Mouse (Mus musculus) cerebellum, adult 2 months (tissue): ENCODE measurements around the gene Klf13. TPM values are rescaled to one million over a fixed set of nuclear protein-coding genes. Genes with fewer than 3 reads are reported as not detected.

Experiments used
- DNase-seq, 2 experiments: peaks; one replicate each; pipeline ENCODE4 v3.0.0; 2021
- H3K27ac ChIP-seq: fragments of 200-500 bp; 2 replicates; pipeline ENCODE4 v1.5.1; 2012; ENCODE audit warnings: low read length, control low read depth, inconsistent platforms; ENCODE audit not compliant: insufficient read depth
- H3K27me3 ChIP-seq: fragments of 200-500 bp; 2 replicates; pipeline ENCODE4 v1.6.1; 2012; ENCODE audit warnings: inconsistent platforms, mild to moderate bottlenecking, low read length, moderate library complexity; ENCODE audit not compliant: control insufficient read depth, insufficient read depth
- H3K4me1 ChIP-seq: fragments of 200-500 bp; 2 replicates; pipeline ENCODE4 v1.6.1; 2011; ENCODE audit warnings: low read length; ENCODE audit not compliant: control insufficient read depth, insufficient read depth
- H3K4me3 ChIP-seq: fragments of 200-500 bp; replicated peaks from 2 replicates; pipeline ENCODE3; 2011; ENCODE audit warnings: mild to moderate bottlenecking, low read depth, low read length, control low read depth; ENCODE audit not compliant: insufficient read depth
- CTCF ChIP-seq: fragments of 200-500 bp; IDR thresholded peaks from 2 replicates; pipeline ENCODE4 v1.5.1; 2011; ENCODE audit warnings: low read depth, mild to moderate bottlenecking, control low read depth, low read length, moderate library complexity, borderline replicate concordance; ENCODE audit not compliant: insufficient read depth
- POLR2A ChIP-seq: fragments of 200-500 bp; IDR thresholded peaks from 2 replicates; pipeline ENCODE4 v1.6.1; 2011; ENCODE audit warnings: low read length, control low read depth, borderline replicate concordance; ENCODE audit not compliant: insufficient read depth
- WGBS: fragments of 180-500 bp; shearing (Covaris S2); methylation state at CpG from one replicate; pipeline ENCODE4 v1.1.7; 2018; 5-methylcytosine and 5-hydroxymethylcytosine counted together
- polyA plus RNA-seq: library from polyadenylated mRNA; depleted of rRNA; stranded (reverse); fragments of >200 nt; gene quantifications from 2 replicates; pipeline ENCODE4 v1.2.3, GENCODE M21; 2012

Klf13 gene
- polyA plus RNA-seq, 1 experiment, result 60.8 TPM

GRCm38 (mm10) chr7:63908496-63909285 lies 30.0 kb downstream of the Klf13 start:
- no peak for TF ChIP-seq POLR2A
- no peak for TF ChIP-seq CTCF
- Histone ChIP-seq H3K4me3 (no peak overlapping the region), H3K27ac (peak overlapping the region; percentile 58), H3K4me1 (peaks cover 63% of the 10 kb centered on the region), H3K27me3 (no peaks in the 10 kb centered on the region)
- WGBS, result 32% methylated on average over 10 of the region's 11 CpGs
- DNase-seq, result no peak

- Histone ChIP-seq H3K4me3 (no peak overlapping the region), H3K4me1 (peaks cover 66% of the 10 kb centered on the region), H3K27ac (peak overlapping the region; percentile 58), H3K27me3 (no peaks in the 10 kb centered on the region)
- WGBS, result 8% methylated on average over 5 of the region's 5 CpGs
- peak; percentile 76 to 88 for DNase-seq
- TF ChIP-seq CTCF (no peak), POLR2A (0 out of 2 replicates have a peak, but pooled peaks have one; percentile 9)
These were observed 30.8 kb downstream of the Klf13 start for GRCm38 (mm10) chr7:63907778-63908495.

GRCm38 (mm10) chr7:63905642-63906041 lies 33.1 kb downstream of the Klf13 start:
- TF ChIP-seq CTCF, result no peak
- TF ChIP-seq POLR2A, result no peak
- Histone ChIP-seq H3K4me3 (no peak overlapping the region), H3K27ac (peak overlapping the region; percentile 84), H3K4me1 (peaks cover 64% of the 10 kb centered on the region), H3K27me3 (no peaks in the 10 kb centered on the region)
- 67% methylated on average over 5 of the region's 5 CpGs for WGBS
- DNase-seq, result no peak

- 92% methylated on average over 2 of the region's 2 CpGs for WGBS
- H3K27ac ChIP-seq, result peak overlapping the region; percentile 84; the same call in 1 of the 2 replicates
These were observed 33.5 kb downstream of the Klf13 start for GRCm38 (mm10) chr7:63905190-63905589.

GRCm38 (mm10) chr7:63903635-63904380 lies 34.9 kb downstream of the Klf13 start:
- TF ChIP-seq CTCF (no peak), POLR2A (no peak)
- no peaks in the 10 kb centered on the region for H3K27me3 ChIP-seq
- DNase-seq, result no peak
- 44% methylated on average over 9 of the region's 9 CpGs for WGBS
- peak overlapping the region; percentile 79; the same call in 1 of the 2 replicates for H3K27ac ChIP-seq
- H3K4me1 ChIP-seq, result peaks cover 66% of the 10 kb centered on the region
- no peak overlapping the region for H3K4me3 ChIP-seq

More at GRCm38 (mm10) chr7:63905190-63905589, 33.5 kb downstream of the Klf13 start:
- Histone ChIP-seq H3K27me3 (no peaks in the 10 kb centered on the region), H3K4me3 (no peak overlapping the region), H3K4me1 (peaks cover 65% of the 10 kb centered on the region)
- no peak for TF ChIP-seq CTCF
- no peak for TF ChIP-seq POLR2A
- no peak for DNase-seq

GRCm38 (mm10) chr7:63902604-63903210 lies 36.0 kb downstream of the Klf13 start:
- Histone ChIP-seq H3K27me3 (no peaks in the 10 kb centered on the region), H3K27ac (peak overlapping the region; percentile 79), H3K4me3 (no peak overlapping the region), H3K4me1 (peaks cover 65% of the 10 kb centered on the region)
- no peak for TF ChIP-seq POLR2A
- no peak for TF ChIP-seq CTCF
- WGBS, result 29% methylated on average over 3 of the region's 3 CpGs
- no peak for DNase-seq

GRCm38 (mm10) chr7:63901942-63902341 lies 36.8 kb downstream of the Klf13 start:
- no peak overlapping the region for H3K4me3 ChIP-seq
- peak overlapping the region; percentile 48 for H3K27ac ChIP-seq
- TF ChIP-seq CTCF (no peak), POLR2A (no peak)
- WGBS, result 33% methylated on average over 3 of the region's 3 CpGs
- H3K27me3 ChIP-seq, result no peaks in the 10 kb centered on the region
- no peak for DNase-seq
- peaks cover 62% of the 10 kb centered on the region for H3K4me1 ChIP-seq

GRCm38 (mm10) chr7:63901346-63901745 lies 37.4 kb downstream of the Klf13 start:
- peaks cover 63% of the 10 kb centered on the region for H3K4me1 ChIP-seq
- TF ChIP-seq POLR2A (no peak), CTCF (no peak)
- H3K27ac ChIP-seq, result peak overlapping the region; percentile 48
- WGBS, result 18% methylated on average over 11 of the region's 11 CpGs
- peak; percentile 63 to 70 for DNase-seq
- H3K4me3 ChIP-seq, result no peak overlapping the region
- H3K27me3 ChIP-seq, result no peaks in the 10 kb centered on the region
